Mouse (Mus musculus): ENCODE data around the gene Ccl2. TPM values are rescaled to one million over a fixed set of nuclear protein-coding genes. Genes with fewer than 3 reads are reported as not detected.

Gene Ccl2
- polyA plus RNA-seq, 1 experiment from 2014 or later, result 0.72 TPM

DNA sequence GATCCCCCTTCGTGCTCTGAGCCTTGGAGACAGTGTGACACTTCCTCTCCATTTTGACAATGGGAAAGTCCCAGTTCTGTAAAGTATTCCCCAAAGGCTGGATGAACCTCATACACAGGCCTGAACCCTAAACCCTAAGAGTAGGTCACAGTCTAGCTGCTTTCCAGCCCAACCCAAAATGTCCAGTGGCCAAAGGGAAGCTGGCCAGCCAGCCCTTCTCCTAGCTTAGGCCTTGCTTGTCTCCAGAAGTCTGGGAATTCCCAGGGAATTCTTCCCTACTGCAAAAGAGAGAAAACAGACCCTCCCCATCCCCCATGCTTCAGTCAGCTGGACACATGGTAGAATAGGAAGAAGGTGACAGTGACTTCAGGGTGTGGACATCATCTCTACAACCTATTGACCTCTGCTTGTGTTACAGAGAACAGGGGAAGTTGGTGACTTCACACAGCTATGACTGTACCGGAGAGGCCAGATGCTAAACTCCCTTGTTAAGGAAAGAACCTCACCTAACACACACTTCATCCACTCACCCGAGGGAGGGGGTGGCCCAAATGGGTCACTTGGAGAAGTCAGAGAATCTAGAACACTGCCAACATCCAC is 19.1 kb upstream of the Ccl2 start:
- no peak overlapping the region for H3K4me3 ChIP-seq
- no peaks in the 10 kb centered on the region for H3K27me3 ChIP-seq
- H3K27ac ChIP-seq, result no peak overlapping the region
- no peaks in the 10 kb centered on the region for H3K9me3 ChIP-seq (replicated peaks)
- H3K9ac ChIP-seq, result no peak overlapping the region
- H3K4me2 ChIP-seq, result no peak overlapping the region
- no peaks in the 10 kb centered on the region for H3K4me1 ChIP-seq
- 74% methylated on average over 3 of the region's 3 CpGs for WGBS
- ATAC-seq, result no peak
- H3K36me3 ChIP-seq (ENCODE audit: poor library complexity, severe bottlenecking), result no peaks in the 10 kb centered on the region

DNA sequence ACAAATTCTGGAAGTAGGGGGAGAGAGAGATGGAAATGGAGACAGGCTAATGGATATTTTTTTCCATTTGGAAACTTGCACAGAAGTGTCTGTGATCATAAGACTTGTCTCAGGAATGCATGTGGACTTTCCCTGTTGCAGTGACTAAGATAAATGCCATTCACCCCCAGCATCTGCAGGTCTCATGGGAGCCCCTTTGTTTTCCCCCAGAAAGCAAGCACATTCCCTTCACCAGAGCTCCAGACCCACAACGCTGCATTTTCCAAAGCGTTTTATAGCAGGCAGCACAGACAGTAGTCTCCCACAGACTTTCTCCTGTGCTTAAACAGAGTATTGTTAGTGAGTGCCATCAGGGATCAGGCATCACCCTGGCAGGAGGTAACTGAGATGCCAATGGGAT is 16.0 kb upstream of the Ccl2 start:
- Histone ChIP-seq H3K27ac (no peak overlapping the region), H3K4me3 (no peak overlapping the region), H3K9me3 (replicated peaks) (no peaks in the 10 kb centered on the region), H3K4me2 (no peak overlapping the region), H3K9ac (no peak overlapping the region), H3K36me3 (ENCODE audit: poor library complexity, severe bottlenecking) (no peaks in the 10 kb centered on the region), H3K27me3 (no peaks in the 10 kb centered on the region), H3K4me1 (no peaks in the 10 kb centered on the region)
- WGBS, result 58% methylated on average over 2 of the region's 2 CpGs
- no peak for ATAC-seq

DNA sequence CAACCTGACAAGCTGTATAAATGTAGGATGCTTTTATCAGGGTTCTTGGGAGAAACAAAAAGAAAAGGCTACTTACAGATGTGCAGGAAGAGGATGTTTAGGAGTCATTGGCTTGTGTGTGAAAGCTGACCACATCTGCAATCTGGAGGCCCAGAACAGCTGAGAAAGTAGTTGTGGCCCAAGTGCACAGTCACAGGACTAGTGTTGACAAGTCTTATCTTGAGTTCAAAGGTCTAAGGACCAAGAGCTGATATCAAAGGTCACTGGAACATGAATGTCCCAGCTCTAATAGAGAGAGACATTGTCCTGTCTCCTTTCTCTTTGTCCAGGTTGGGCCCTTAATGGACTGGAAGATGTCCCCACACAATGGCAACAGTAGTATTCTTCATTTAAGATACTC is 15.6 kb upstream of the Ccl2 start:
- H3K36me3 ChIP-seq (ENCODE audit: poor library complexity, severe bottlenecking), result no peaks in the 10 kb centered on the region

DNA sequence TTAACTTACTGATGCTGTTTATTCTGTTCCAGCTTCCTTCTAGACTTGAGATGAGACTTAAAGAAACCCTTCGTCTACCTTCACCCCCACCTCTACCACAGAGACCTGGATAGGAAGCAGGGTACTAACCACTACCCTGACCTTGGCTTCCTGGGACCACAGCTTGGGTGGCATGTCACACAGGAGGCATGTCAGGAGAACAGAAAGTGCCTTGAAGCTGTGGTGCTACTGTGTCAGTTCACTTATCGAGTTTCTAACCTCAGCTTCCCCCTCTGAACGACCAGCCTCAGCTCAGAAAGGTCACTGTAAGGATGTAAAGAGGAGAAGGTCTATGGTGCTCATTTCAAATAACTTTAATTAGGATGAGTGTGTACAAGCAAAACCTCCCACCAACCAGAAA is 14.0 kb upstream of the Ccl2 start:
- Histone ChIP-seq H3K27me3 (no peaks in the 10 kb centered on the region), H3K27ac (no peak overlapping the region), H3K4me2 (no peak overlapping the region), H3K9me3 (replicated peaks) (no peaks in the 10 kb centered on the region), H3K4me1 (no peaks in the 10 kb centered on the region), H3K36me3 (ENCODE audit: poor library complexity, severe bottlenecking) (no peaks in the 10 kb centered on the region), H3K9ac (no peak overlapping the region), H3K4me3 (no peak overlapping the region)
- 77% methylated on average over 3 of the region's 3 CpGs for WGBS
- ATAC-seq, result no peak

More for the DNA sequence above, 15.6 kb upstream of the Ccl2 start:
- H3K4me3 ChIP-seq, result no peak overlapping the region
- no peak overlapping the region for H3K27ac ChIP-seq
- ATAC-seq, result no peak
- H3K9me3 ChIP-seq (replicated peaks), result no peaks in the 10 kb centered on the region
- no peaks in the 10 kb centered on the region for H3K27me3 ChIP-seq
- H3K9ac ChIP-seq, result no peak overlapping the region
- no peak overlapping the region for H3K4me2 ChIP-seq
- H3K4me1 ChIP-seq, result no peaks in the 10 kb centered on the region

- 96% methylated on average over 6 of the region's 6 CpGs for WGBS
- no peaks in the 10 kb centered on the region for H3K4me1 ChIP-seq
- no peaks in the 10 kb centered on the region for H3K9me3 ChIP-seq (replicated peaks)
- H3K27me3 ChIP-seq, result no peaks in the 10 kb centered on the region
- H3K4me3 ChIP-seq, result no peak overlapping the region
- H3K27ac ChIP-seq, result no peak overlapping the region
- H3K4me2 ChIP-seq, result no peak overlapping the region
- ATAC-seq, result no peak
- H3K9ac ChIP-seq, result no peak overlapping the region
- no peaks in the 10 kb centered on the region for H3K36me3 ChIP-seq (ENCODE audit: poor library complexity, severe bottlenecking)
These were observed 12.8 kb upstream of the Ccl2 start for GRCm38 (mm10) chr11:82022504-82023056.

- ATAC-seq, result no peak
- WGBS, result 84% methylated on average over 4 of the region's 4 CpGs
These were observed 11.6 kb upstream of the Ccl2 start for GRCm38 (mm10) chr11:82023769-82024168.

GRCm38 (mm10) chr11:82030171-82030570 is 5.2 kb upstream of the Ccl2 start:
- ATAC-seq, result no peak
- Histone ChIP-seq H3K9me3 (replicated peaks) (no peaks in the 10 kb centered on the region), H3K4me3 (no peak overlapping the region), H3K4me1 (peaks cover 3% of the 10 kb centered on the region; the same call in 1 of the 2 replicates), H3K9ac (no peak overlapping the region), H3K36me3 (ENCODE audit: poor library complexity, severe bottlenecking) (no peaks in the 10 kb centered on the region), H3K27ac (no peak overlapping the region), H3K27me3 (no peaks in the 10 kb centered on the region), H3K4me2 (no peak overlapping the region)
- WGBS, result 84% methylated on average over 2 of the region's 2 CpGs

More at GRCm38 (mm10) chr11:82023769-82024168, 11.6 kb upstream of the Ccl2 start:
- Histone ChIP-seq H3K27ac (no peak overlapping the region), H3K36me3 (ENCODE audit: poor library complexity, severe bottlenecking) (no peaks in the 10 kb centered on the region), H3K4me2 (no peak overlapping the region), H3K4me3 (no peak overlapping the region), H3K4me1 (no peaks in the 10 kb centered on the region), H3K9me3 (replicated peaks) (no peaks in the 10 kb centered on the region), H3K9ac (no peak overlapping the region), H3K27me3 (no peaks in the 10 kb centered on the region)

DNA sequence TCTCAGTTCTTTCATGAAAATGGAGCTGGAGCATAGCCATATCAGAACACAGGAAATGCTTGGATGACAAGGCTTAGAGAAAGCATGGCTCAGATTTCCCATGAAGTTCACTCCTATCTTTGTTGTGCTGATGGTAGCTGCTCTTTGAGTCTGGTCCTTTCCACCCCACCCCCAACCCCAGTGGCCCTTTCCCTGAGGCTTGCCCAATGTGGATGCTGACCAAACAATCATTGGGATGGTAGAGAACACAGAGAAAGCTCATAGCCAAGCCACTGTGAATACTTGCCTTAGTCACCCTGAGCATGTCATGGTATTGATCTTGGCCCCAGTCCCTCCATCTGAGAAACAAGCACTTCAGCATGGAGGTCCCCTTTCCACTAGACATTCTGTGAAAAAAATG is 3.2 kb upstream of the Ccl2 start:
- Histone ChIP-seq H3K4me3 (no peak overlapping the region), H3K9me3 (replicated peaks) (no peaks in the 10 kb centered on the region)
- no peak for ATAC-seq

DNA sequence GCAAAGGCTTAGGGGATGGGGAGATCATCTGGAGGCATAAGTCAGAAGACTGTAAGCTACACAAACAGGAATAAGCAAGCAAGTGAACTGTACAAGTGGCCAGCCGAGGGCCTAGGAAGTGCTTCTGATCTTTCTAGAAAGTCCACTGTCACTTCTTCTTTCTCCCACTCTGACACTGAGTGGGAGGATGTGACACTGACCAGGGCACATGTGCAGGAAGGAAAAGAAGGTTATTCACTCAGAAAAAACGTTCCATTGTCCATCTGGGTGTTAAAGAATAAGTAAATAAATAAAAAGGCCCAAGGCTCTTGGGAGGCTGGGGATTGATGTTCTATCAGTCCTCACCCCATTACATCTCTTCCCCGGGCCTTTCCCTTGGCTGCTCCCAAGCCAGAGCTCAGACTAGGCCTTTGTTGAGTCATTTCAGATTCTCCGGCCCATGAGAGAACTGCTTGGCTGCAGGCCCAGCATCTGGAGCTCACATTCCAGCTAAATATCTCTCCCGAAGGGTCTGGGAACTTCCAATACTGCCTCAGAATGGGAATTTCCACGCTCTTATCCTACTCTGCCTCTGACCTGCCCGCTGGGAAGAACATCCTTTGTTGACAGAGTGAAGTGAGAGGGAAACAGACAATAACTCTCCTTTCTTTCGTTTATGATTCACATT is 2.6 kb upstream of the Ccl2 start:
- no peaks in the 10 kb centered on the region for H3K36me3 ChIP-seq (ENCODE audit: poor library complexity, severe bottlenecking)
- no peak overlapping the region for H3K9ac ChIP-seq
- ATAC-seq, result no peak
- no peaks in the 10 kb centered on the region for H3K27me3 ChIP-seq
- WGBS, result 49% methylated on average over 8 of the region's 8 CpGs
- no peak overlapping the region for H3K4me2 ChIP-seq
- H3K4me1 ChIP-seq, result peaks cover 7% of the 10 kb centered on the region; the same call in 1 of the 2 replicates
- H3K9me3 ChIP-seq (replicated peaks), result no peaks in the 10 kb centered on the region
- H3K4me3 ChIP-seq, result no peak overlapping the region
- no peak overlapping the region for H3K27ac ChIP-seq

More for the DNA sequence above, 3.2 kb upstream of the Ccl2 start:
- no peak overlapping the region for H3K9ac ChIP-seq
- no peaks in the 10 kb centered on the region for H3K27me3 ChIP-seq
- H3K36me3 ChIP-seq (ENCODE audit: poor library complexity, severe bottlenecking), result no peaks in the 10 kb centered on the region
- H3K4me2 ChIP-seq, result no peak overlapping the region
- H3K27ac ChIP-seq, result no peak overlapping the region
- peaks cover 7% of the 10 kb centered on the region; the same call in 1 of the 2 replicates for H3K4me1 ChIP-seq

DNA sequence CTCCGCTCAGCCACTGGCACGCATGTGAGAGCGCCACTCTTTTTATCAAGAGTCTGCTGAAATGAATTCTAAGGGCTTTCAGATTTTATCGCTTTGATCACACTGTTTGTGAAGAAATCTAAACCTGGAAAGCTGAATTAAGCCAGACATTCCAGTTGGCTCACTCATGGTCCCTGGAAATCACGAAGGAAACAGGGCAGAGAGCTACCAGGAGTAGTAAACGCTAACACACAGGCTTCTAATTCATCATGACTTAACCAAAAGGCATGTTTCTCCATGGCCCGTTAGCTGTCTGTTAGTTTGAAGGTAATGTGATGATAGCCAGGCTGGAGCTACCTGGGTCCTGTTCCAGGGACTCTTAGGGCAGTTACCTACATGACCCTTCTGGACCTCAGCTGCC is 925 bp upstream of the Ccl2 start:
- WGBS, result 91% methylated on average over 7 of the region's 7 CpGs
- H3K36me3 ChIP-seq (ENCODE audit: poor library complexity, severe bottlenecking), result no peaks in the 10 kb centered on the region
- ATAC-seq, result no peak
- no peak overlapping the region for H3K4me2 ChIP-seq
- no peaks in the 10 kb centered on the region for H3K27me3 ChIP-seq
- no peak overlapping the region for H3K9ac ChIP-seq
- H3K27ac ChIP-seq, result no peak overlapping the region
- no peak overlapping the region for H3K4me3 ChIP-seq
- no peaks in the 10 kb centered on the region for H3K9me3 ChIP-seq (replicated peaks)
- H3K4me1 ChIP-seq, result peaks cover 7% of the 10 kb centered on the region; the same call in 1 of the 2 replicates

GRCm38 (mm10) chr11:82035857-82036256 is 486 bp downstream of the Ccl2 start:
- Histone ChIP-seq H3K27ac (no peak overlapping the region), H3K27me3 (no peaks in the 10 kb centered on the region), H3K36me3 (ENCODE audit: poor library complexity, severe bottlenecking) (no peaks in the 10 kb centered on the region), H3K4me1 (peaks cover 7% of the 10 kb centered on the region; the same call in 1 of the 2 replicates), H3K4me2 (no peak overlapping the region), H3K4me3 (no peak overlapping the region), H3K9me3 (replicated peaks) (no peaks in the 10 kb centered on the region), H3K9ac (no peak overlapping the region)
- 94% methylated on average over 2 of the region's 2 CpGs for WGBS
- no peak for ATAC-seq

- H3K4me1 ChIP-seq, result peaks cover 7% of the 10 kb centered on the region; the same call in 1 of the 2 replicates
- no peaks in the 10 kb centered on the region for H3K36me3 ChIP-seq (ENCODE audit: poor library complexity, severe bottlenecking)
- no peaks in the 10 kb centered on the region for H3K9me3 ChIP-seq (replicated peaks)
- no peak for ATAC-seq
- no peak within 1 kb of the TSS for H3K9ac ChIP-seq
- H3K27me3 ChIP-seq, result no peaks in the 10 kb centered on the region
- WGBS, result 53% methylated on average over 2 of the region's 2 CpGs
- H3K27ac ChIP-seq, result no peak within 1 kb of the TSS
- no peak within 1 kb of the TSS for H3K4me3 ChIP-seq
- H3K4me2 ChIP-seq, result no peak within 1 kb of the TSS
These were observed 3.2 kb downstream of the Ccl2 start, which contains the start of gene Gm17268 for GRCm38 (mm10) chr11:82038535-82038934. Gm17268 (minus strand) TSS chr11:82038562.

Measured in forebrain, embryonic 13.5 days (tissue).